Mouse (Mus musculus) brain, adult 2 months (tissue): ENCODE measurements around the gene A630023A22Rik.
A peak's percentile ranks its signal among the peaks of the same experiment; 100 is the strongest.

ENCODE experiments used
- DNase-seq: peaks from one replicate; pipeline ENCODE4 v3.0.0; 2011; ENCODE audit warnings: low read depth, low spot score

Gene A630023A22Rik

GRCm38 (mm10) chr14:34087856-34088398 lies 14.6 kb downstream of the A630023A22Rik start:
- peak; percentile 18 for DNase-seq

- peak; percentile 10 for DNase-seq
Observed at GRCm38 (mm10) chr14:34086806-34087205, 15.7 kb downstream of the A630023A22Rik start.

DNA sequence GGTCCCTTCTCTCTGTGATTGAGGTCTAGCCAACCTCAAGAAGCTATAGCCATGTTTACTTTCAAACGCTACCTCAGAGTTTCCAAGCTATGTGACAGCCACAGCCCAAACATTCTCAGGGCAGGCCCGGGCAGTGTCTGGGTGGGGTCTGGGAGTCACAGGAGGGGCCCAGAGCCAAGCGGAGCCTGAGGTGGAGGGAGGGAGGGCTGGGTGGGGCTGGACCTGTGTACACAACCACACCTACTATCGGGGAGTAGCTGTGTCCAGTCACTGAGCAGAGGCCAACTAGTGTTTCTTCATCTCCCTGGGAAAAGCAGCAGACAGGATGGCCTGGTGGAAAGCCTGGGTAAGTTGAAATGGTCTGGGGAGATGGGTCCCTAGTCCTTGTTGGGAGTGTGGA lies 16.8 kb downstream of the A630023A22Rik start, which contains the start of gene Anxa8:
TSS of gene Anxa8 (plus strand) at position 251 of the 400 bp plus-strand sequence.
- no peak for DNase-seq

- DNase-seq = peak; percentile 88
Observed at GRCm38 (mm10) chr14:34080321-34080997, 22.1 kb downstream of the A630023A22Rik start.

GRCm38 (mm10) chr14:34078293-34078692 lies 24.3 kb downstream of the A630023A22Rik start:
- no peak for DNase-seq

DNA sequence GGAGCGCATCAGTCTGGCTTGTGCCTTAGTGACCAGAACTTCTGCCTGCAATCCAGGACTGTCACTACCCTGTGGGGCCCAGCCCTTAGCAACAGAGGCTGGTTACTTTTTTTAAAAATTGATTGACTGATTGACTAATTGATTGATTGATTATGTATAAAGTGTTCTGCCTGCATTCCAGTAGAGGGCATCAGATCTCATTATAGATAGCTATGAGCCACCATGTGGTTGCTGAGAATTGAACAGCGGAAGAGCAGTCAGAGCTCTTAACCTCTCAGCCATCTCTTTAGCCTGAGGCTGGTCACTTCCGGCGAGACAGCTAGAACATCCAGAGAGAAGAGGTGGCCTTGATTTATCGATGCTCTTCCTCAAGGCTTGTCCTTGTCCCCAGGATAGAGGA lies 25.3 kb downstream of the A630023A22Rik start:
- peak; percentile 10 for DNase-seq

DNA sequence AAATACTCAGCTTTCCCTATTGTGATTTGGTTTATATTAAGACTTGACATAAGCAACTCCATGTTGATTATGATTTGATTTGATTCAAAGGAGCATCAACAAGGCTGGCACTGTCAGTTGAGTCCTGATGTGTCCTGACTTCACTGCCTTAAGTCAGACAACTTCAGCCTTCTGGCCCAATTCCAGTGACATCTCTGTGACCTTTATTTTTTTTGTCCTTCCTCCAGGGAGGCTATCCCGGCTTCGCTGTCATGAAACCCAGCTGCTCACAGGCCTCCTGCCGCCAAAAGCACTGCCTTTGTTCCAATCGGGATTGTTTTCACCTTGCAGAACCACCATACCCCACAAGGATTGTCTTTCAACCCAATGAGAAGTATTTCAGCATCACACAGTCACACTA lies 27.2 kb downstream of the A630023A22Rik start:
- DNase-seq = no peak

- no peak for DNase-seq
Observed at GRCm38 (mm10) chr14:34071665-34072064, 30.9 kb downstream of the A630023A22Rik start.

DNA sequence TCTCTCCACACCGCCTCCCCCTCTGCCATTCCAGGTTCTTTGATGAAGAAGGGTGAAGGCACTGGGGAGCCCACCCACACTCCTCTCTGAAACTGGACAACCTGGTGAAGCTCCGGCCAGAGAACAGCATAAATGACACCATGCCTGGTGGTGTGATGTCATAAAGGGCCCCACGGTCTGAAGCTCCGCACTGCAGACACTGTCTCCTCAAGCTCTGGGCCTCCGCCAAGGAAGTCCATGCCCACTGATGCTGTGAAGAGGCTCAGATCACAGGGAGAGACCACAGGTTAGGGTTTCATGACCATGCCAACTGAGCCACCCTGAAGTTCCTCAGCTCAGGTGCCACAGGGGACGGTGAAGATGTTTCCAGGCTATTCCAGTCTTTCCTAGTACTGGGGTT lies 50.0 kb downstream of the A630023A22Rik start, which contains the start of gene Antxrl:
TSS of gene Antxrl (plus strand) at position 192 of the 400 bp plus-strand sequence.
- no peak for DNase-seq

DNA sequence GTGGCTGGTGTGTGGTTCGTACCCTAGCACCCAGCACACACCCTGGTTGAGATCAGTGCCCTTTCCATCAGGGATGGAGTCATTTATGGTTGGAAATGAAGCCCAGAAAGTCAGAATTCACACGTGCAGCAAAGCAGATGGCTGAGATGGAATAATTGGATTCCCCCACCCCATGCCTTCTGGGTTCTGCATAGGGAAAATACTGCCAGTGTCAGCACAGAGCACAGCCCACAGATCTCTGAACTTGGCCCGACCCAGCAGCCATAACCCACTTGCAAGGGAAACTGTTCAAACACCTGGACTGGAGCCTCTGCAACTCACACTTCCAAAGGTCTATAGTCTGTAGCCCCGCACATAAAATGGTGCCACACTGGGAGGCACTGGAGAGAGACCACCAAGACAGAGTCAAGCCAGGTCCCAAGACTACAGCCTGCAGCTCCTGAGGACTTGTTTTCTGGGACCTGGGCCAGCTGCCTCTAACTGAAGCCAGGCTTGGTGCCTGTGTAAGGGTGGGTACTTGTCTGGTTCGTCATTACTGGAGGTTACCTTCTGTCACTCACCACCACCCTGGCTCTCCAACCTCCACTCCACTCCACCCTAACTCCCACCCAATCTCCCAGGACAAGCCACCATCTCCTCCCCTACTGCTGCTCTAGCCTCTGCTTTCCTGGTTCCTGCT lies 52.3 kb downstream of the A630023A22Rik start:
- peak; percentile 10 for DNase-seq

DNA sequence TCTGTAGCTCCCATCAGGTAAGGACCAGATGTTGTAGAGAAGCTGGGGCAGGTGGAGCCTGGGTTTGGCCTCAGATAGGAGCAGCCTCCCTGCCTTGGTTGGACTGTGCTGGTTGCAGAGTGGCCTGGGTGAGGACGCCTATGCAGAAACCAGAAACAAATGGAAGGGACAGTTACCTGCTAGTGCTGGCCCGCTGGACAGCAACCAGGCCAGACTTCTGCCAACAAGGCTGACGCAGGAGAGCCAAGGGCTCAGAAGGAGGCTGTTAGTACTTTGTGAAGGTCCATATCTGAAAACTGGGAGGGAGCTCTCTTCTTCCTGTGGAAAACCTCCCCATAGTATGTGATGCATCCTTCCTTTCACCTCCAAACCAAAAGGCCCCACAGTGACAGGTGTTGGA lies 59.2 kb downstream of the A630023A22Rik start:
- DNase-seq = no peak

- no peak for DNase-seq
Observed at GRCm38 (mm10) chr14:34041241-34041640, 61.3 kb downstream of the A630023A22Rik start.

DNA sequence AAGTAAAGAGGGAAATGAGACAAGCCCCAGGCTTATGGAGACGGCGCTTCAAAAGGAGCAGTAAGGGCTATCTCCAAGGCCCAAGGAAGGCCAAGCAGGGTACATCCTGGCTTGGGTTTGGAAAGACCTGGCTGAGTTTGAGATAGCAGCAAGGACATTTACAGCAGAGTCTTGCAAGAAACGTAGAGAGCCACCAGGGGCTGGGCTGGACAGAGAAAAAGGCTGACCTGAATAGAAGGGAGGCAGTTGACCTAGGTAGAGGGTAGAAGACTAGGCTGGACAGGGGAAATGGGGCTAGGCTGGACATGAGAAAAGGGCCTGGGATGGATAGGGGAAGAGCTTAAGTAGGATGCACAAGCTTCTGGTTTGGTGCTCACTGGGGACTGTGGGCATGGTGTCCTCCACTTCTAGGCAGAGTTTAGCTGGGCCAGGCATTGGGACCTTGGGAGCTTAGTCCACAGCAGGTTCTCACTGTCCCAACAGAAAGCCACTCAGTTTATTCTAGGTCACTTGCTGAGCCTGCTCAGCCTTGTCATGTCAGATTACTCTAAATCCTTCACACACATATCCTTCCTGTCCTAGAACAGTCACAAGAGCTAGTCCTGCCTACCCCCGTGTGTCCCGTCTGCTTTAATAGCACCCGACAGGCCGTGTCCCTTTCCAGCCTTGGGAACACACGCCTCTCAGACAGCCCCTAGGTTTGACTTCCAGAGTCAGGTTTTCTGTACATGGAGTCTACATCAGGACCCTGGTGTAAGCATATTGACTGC lies 68.5 kb downstream of the A630023A22Rik start:
- DNase-seq = no peak

GRCm38 (mm10) chr14:34026710-34027109 lies 75.8 kb downstream of the A630023A22Rik start:
- no peak for DNase-seq

- peak; percentile 27 for DNase-seq
Observed at GRCm38 (mm10) chr14:34016938-34017337, 85.6 kb downstream of the A630023A22Rik start.

DNA sequence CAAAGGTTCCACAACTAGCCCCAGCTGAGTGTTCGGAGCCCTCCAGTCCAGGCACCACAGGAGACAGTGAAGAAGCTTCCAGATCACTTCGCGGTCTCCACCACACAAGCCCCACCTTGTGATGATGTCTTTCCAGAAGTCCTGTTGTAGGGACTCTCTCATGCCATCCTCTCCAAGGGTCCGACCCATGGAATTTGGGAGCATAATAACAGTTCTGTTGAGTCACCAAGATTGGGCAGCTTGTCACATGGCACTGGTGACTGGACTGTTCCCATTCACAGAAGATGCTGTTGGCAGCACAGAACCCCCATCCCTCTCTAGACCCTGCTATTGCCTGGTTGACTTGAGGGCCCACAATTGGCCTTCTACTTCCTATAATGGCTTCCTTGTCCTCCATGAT lies 86.2 kb downstream of the A630023A22Rik start, which contains the start of gene Gm5460:
TSS of gene Gm5460 (plus strand) at position 378 of the 400 bp plus-strand sequence.
- DNase-seq = no peak

GRCm38 (mm10) chr14:34015063-34015462 lies 87.5 kb downstream of the A630023A22Rik start, which contains the start of gene Gm30083:
TSS of gene Gm30083 (minus strand) at chr14:34015182.
- DNase-seq = no peak

DNA sequence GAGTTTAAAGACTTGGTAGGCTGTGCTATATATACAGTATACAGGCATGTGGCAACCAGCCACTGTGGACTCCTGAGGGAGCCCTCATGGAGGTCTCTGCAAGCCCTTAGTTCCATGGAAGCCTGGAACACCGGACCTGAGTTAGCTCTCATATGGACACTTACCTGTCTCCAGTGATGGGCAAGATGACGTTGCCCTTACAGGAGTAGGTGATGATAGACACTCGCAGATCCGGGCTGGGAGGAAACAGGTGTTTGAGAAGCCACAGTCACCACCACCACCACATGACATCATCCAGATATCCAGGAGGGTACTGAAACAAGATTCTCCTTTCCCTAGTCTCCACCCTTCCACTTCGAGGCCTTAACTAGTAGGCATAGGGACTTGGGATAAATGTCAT lies 100.2 kb downstream of the A630023A22Rik start:
- DNase-seq = no peak

GRCm38 (mm10) chr14:34001445-34001844 lies 101.1 kb downstream of the A630023A22Rik start:
- DNase-seq = no peak
